16 mouse cellular contexts compared by ENCODE assay signal in the genomic region with DNA sequence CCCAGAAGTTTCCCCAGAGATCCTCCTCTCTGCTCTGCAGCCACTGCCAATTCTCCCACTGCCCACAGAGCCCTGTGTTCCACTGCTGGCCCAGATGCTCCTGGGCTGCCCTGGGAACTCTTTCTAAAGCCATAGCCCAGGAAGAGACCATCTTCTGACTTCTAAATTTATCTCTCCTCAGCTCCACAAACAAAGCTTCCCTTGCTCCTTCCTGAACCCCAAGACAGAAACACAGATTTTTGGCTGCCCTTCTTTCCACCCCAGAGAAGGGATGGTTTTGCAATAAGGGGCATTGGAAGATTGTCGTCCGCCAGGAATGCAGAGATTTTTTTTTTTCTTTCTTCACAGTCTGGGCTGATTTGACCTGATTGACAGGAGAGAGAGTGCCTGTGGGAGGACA.
A peak's percentile ranks its signal among the peaks of the same experiment; 100 is the strongest.
DNase-seq lines count a peak whose midpoint lies in the region; ATAC-seq and TF ChIP-seq lines count a peak whose summit lies in the region.
"Had no signal": no experiment of that assay in that cellular context is flagged by ENCODE, and none has a peak within 500 bp of the region (broad histone marks: within the 10 kb centered on the region; RNA-seq: fewer than 3 reads in every experiment).

No protein-coding gene starts in this region.

- H3K27ac ChIP-seq in heart, adult 2 months, result peak overlapping the region; percentile 76
- no peak overlapping the region for H3K27ac ChIP-seq in heart, embryonic 10.5 days
- H3K27ac ChIP-seq in liver, adult 2 months (replicated peaks; ENCODE audit: insufficient read depth, low read depth, low read length), result no peak overlapping the region
- no peak overlapping the region for H3K27ac ChIP-seq in liver, postnatal 0 days (ENCODE audit: low read depth)
- H3K27ac ChIP-seq in heart, postnatal 0 days (ENCODE audit: low read depth), result peak overlapping the region; percentile 55
- H3K27ac ChIP-seq: embryonic facial prominence, embryonic 12.5 days; layer of hippocampus, adult 2 months; macrophage; midbrain, embryonic 13.5 days; neural tube, embryonic 12.5 days had no signal

- DNase-seq in heart, adult 2 months, result peak; percentile 31 to 35
- no peak for DNase-seq in heart, embryonic 10.5 days (ENCODE audit: low spot score)
- peak; percentile 14 for DNase-seq in liver, adult 2 months (ENCODE audit: extremely low read depth, low read depth, low spot score)
- DNase-seq in liver, postnatal 0 days, result no peak
- DNase-seq in Muller cell, postnatal 12 days (ENCODE audit: inconsistent ontology term), result peak; percentile 62
- DNase-seq in heart, postnatal 0 days (ENCODE audit: low spot score), result peak; percentile 18
- DNase-seq in layer of hippocampus, adult 9-11 months, result no peak
- no peak for DNase-seq in c-Kit-positive CD71-positive TER-119-positive erythroid progenitor cells, embryonic 14.5 days (ENCODE audit: low spot score)
- DNase-seq: cerebellum, postnatal 36 days; spleen, adult 18-20 months had no signal

- intact Hi-C loops in heart, adult 2 months (cut with DNase I), result no loop called here

- H3K9me3 ChIP-seq in heart, embryonic 10.5 days, result 0 out of 2 replicates have a peak, but pooled peaks cover 2% of the 10 kb centered on the region
- no peaks in the 10 kb centered on the region for H3K9me3 ChIP-seq in liver, postnatal 0 days (ENCODE audit: low read length)
- peaks cover 6% of the 10 kb centered on the region; the same call in 1 of the 2 replicates for H3K9me3 ChIP-seq in heart, postnatal 0 days (replicated peaks; ENCODE audit: control insufficient read depth, low read length)

- TF ChIP-seq POLR2A in heart, adult 2 months (IDR thresholded peaks at IDR 0.05; ENCODE audit: insufficient read depth, low read depth, low read length), result no peak
- TF ChIP-seq POLR2A in liver, adult 2 months (IDR thresholded peaks at IDR 0.05; ENCODE audit: extremely low read depth, insufficient read depth, low read length), result no peak

- H3K79me2 ChIP-seq in heart, adult 2 months (replicated peaks; ENCODE audit: control insufficient read depth, insufficient read depth, low read length), result no peaks in the 10 kb centered on the region
- no peaks in the 10 kb centered on the region for H3K79me2 ChIP-seq in liver, adult 2 months (ENCODE audit: control insufficient read depth, insufficient read depth, low read length)

- no peak overlapping the region for H3K4me2 ChIP-seq in liver, postnatal 0 days (ENCODE audit: low read depth, low read length)
- H3K4me2 ChIP-seq in heart, postnatal 0 days (ENCODE audit: low read depth, low read length), result no peak overlapping the region
- H3K4me2 ChIP-seq: embryonic facial prominence, embryonic 12.5 days; midbrain, embryonic 13.5 days; neural tube, embryonic 12.5 days had no signal

- peaks cover 25% of the 10 kb centered on the region for H3K4me1 ChIP-seq in heart, adult 2 months (ENCODE audit: control insufficient read depth, insufficient read depth, low read length)
- peaks cover 26% of the 10 kb centered on the region for H3K4me1 ChIP-seq in heart, embryonic 10.5 days
- no peaks in the 10 kb centered on the region for H3K4me1 ChIP-seq in liver, adult 2 months (ENCODE audit: control insufficient read depth, insufficient read depth, low read length)
- no peaks in the 10 kb centered on the region for H3K4me1 ChIP-seq in liver, postnatal 0 days (ENCODE audit: insufficient read depth)
- peaks cover 19% of the 10 kb centered on the region for H3K4me1 ChIP-seq in heart, postnatal 0 days (ENCODE audit: control insufficient read depth, insufficient read depth)

- no peak for TF ChIP-seq EP300 in heart, adult 2 months (IDR thresholded peaks at IDR 0.05; ENCODE audit: insufficient read depth, low read depth, low read length)
- no peak for TF ChIP-seq EP300 in liver, postnatal 0 days (IDR thresholded peaks at IDR 0.05; ENCODE audit: low read depth)
- no peak for TF ChIP-seq EP300 in heart, postnatal 0 days (IDR thresholded peaks at IDR 0.05; ENCODE audit: low read depth)

- no peak for ATAC-seq in liver, postnatal 0 days
- no peak for ATAC-seq in heart, postnatal 0 days (ENCODE audit: insufficient read depth, low read depth)
- ATAC-seq: forebrain, embryonic 14.5 days; midbrain, embryonic 13.5 days had no signal

- WGBS in heart, adult 2 months, result 41% methylated on average over 2 of the region's 2 CpGs
- 65% methylated on average over 2 of the region's 2 CpGs for WGBS in heart, embryonic 10.5 days
- WGBS in liver, adult 2 months, result 80% methylated on average over 2 of the region's 2 CpGs
- WGBS in liver, postnatal 0 days (ENCODE audit: insufficient replicate concordance), result 72% methylated on average over 2 of the region's 2 CpGs
- WGBS in heart, postnatal 0 days, result 60% methylated on average over 2 of the region's 2 CpGs

- H3K27me3 ChIP-seq in heart, adult 2 months (ENCODE audit: control insufficient read depth, insufficient read depth, low read length), result no peaks in the 10 kb centered on the region
- H3K27me3 ChIP-seq in heart, embryonic 10.5 days (ENCODE audit: insufficient read depth, poor library complexity, severe bottlenecking), result peaks cover 3% of the 10 kb centered on the region; the same call in 1 of the 2 replicates
- no peaks in the 10 kb centered on the region for H3K27me3 ChIP-seq in liver, adult 2 months (ENCODE audit: control insufficient read depth, insufficient read depth, low read length)
- H3K27me3 ChIP-seq in liver, postnatal 0 days (ENCODE audit: insufficient read depth, low read length), result no peaks in the 10 kb centered on the region
- no peaks in the 10 kb centered on the region for H3K27me3 ChIP-seq in heart, postnatal 0 days (ENCODE audit: control insufficient read depth, insufficient read depth, low read length)
- H3K27me3 ChIP-seq: embryonic facial prominence, embryonic 12.5 days; midbrain, embryonic 13.5 days; neural tube, embryonic 12.5 days had no signal

- H3K4me3 ChIP-seq in heart, adult 2 months, result no peak overlapping the region
- no peak overlapping the region for H3K4me3 ChIP-seq in heart, embryonic 10.5 days
- no peak overlapping the region for H3K4me3 ChIP-seq in liver, adult 2 months (ENCODE audit: insufficient read depth, low read depth, low read length)
- no peak overlapping the region for H3K4me3 ChIP-seq in liver, postnatal 0 days (ENCODE audit: low read depth, low read length)
- no peak overlapping the region for H3K4me3 ChIP-seq in heart, postnatal 0 days (ENCODE audit: low read depth, low read length)
- H3K4me3 ChIP-seq: embryonic facial prominence, embryonic 12.5 days; layer of hippocampus, adult 2 months; midbrain, embryonic 13.5 days; neural tube, embryonic 12.5 days had no signal

- TF ChIP-seq CTCF in heart, adult 2 months (IDR thresholded peaks at IDR 0.05), result no peak
- TF ChIP-seq CTCF in liver, adult 2 months (IDR thresholded peaks at IDR 0.05; ENCODE audit: low read depth, low read length), result no peak
- no peak for TF ChIP-seq CTCF in liver, postnatal 0 days (IDR thresholded peaks at IDR 0.05; ENCODE audit: low read depth)
- no peak for TF ChIP-seq CTCF in heart, postnatal 0 days (IDR thresholded peaks at IDR 0.05; ENCODE audit: low read depth)

- no peak overlapping the region for H3K9ac ChIP-seq in heart, adult 2 months (ENCODE audit: low read depth, low read length)
- H3K9ac ChIP-seq in liver, adult 2 months (ENCODE audit: low read depth, low read length), result no peak overlapping the region
- no peak overlapping the region for H3K9ac ChIP-seq in liver, postnatal 0 days (replicated peaks)
- no peak overlapping the region for H3K9ac ChIP-seq in heart, postnatal 0 days (replicated peaks; ENCODE audit: low read depth, low read length)
- H3K9ac ChIP-seq: embryonic facial prominence, embryonic 12.5 days; midbrain, embryonic 13.5 days; neural tube, embryonic 12.5 days had no signal

- H3K36me3 ChIP-seq in heart, adult 2 months (ENCODE audit: control insufficient read depth, insufficient read depth, low read length), result no peaks in the 10 kb centered on the region
- H3K36me3 ChIP-seq in heart, embryonic 10.5 days, result no peaks in the 10 kb centered on the region
- H3K36me3 ChIP-seq in liver, adult 2 months (ENCODE audit: control insufficient read depth, insufficient read depth, low read length), result no peaks in the 10 kb centered on the region
- no peaks in the 10 kb centered on the region for H3K36me3 ChIP-seq in liver, postnatal 0 days (replicated peaks; ENCODE audit: insufficient read depth, low read length)
- no peaks in the 10 kb centered on the region for H3K36me3 ChIP-seq in heart, postnatal 0 days (replicated peaks; ENCODE audit: control insufficient read depth, insufficient read depth, low read length)
- H3K36me3 ChIP-seq: embryonic facial prominence, embryonic 12.5 days; midbrain, embryonic 13.5 days; neural tube, embryonic 12.5 days had no signal

Comparison
In these comparisons a context has a peak if more than half of its experiments do, and no peak if none do; other contexts are left out.
1. DNase-seq: peak in heart, adult 2 months (2 of 2), liver, adult 2 months (single experiment), Muller cell, postnatal 12 days (single experiment) and heart, postnatal 0 days (single experiment); none in heart, embryonic 10.5 days (single experiment), liver, postnatal 0 days (single experiment), layer of hippocampus, adult 9-11 months (single experiment) and c-Kit-positive CD71-positive TER-119-positive erythroid progenitor cells, embryonic 14.5 days (single experiment).
2. H3K27ac ChIP-seq: peak in heart, adult 2 months (single experiment) and heart, postnatal 0 days (single experiment); none in heart, embryonic 10.5 days (single experiment), liver, adult 2 months (single experiment) and liver, postnatal 0 days (single experiment).